Mouse (Mus musculus): ENCODE data around the gene Ptprt.

DNA sequence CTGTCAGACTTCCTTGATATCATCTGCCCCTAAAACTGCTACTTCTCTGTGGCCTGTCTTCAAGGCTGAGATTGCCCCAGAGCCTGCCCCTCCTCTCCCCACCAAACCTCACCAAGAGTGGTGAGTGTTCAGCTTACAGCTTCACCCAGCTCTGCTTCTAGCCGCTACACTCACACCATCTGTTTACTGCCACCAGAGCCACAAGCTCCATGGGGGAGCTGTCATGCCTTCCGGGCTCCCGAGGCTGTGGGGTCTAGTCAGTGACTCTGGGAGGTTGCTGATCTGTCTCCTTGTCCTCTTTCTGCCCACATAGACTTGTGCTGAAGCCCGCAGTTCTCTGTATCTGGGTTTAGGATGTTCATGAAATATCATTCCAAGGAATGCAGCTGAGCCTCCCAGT is 947.9 kb downstream of the Ptprt start:
- TF ChIP-seq CHD2 (IDR thresholded peaks at IDR 0.05; ENCODE audit: low read length) = no peak
- TF ChIP-seq USF1 (IDR thresholded peaks at IDR 0.05; ENCODE audit: low read depth, low read length) = no peak
- TF ChIP-seq CTCF (conservative IDR thresholded peaks at IDR 0.05 in 1 of 2, IDR thresholded peaks at IDR 0.05 in 1 of 2; ENCODE audit: low read depth in 2 of 2, low read length in 2 of 2) = no peak
- no peak for TF ChIP-seq SMC3 (IDR thresholded peaks at IDR 0.05; ENCODE audit: low read depth, low read length)
- no peak for TF ChIP-seq MAZ (IDR thresholded peaks at IDR 0.05; ENCODE audit: low read depth, low read length)
- TF ChIP-seq POLR2AphosphoS2 (IDR thresholded peaks at IDR 0.05; ENCODE audit: low read depth, low read length) = no peak
- TF ChIP-seq MAX (IDR thresholded peaks at IDR 0.05; ENCODE audit: low read length) = no peak
- TF ChIP-seq MXI1 (IDR thresholded peaks at IDR 0.05; ENCODE audit: low read depth, low read length) = no peak
- no peak for TF ChIP-seq POLR2A (IDR thresholded peaks at IDR 0.05; ENCODE audit: low read depth, low read length)
- TF ChIP-seq UBTF (IDR thresholded peaks at IDR 0.05; ENCODE audit: low read depth, low read length) = no peak
- no peak for TF ChIP-seq KAT2A (IDR thresholded peaks at IDR 0.05; ENCODE audit: insufficient replicate concordance, low read length)
- TF ChIP-seq ZKSCAN1 (IDR thresholded peaks at IDR 0.05; ENCODE audit: borderline replicate concordance, low read depth, low read length) = no peak
- TF ChIP-seq JUND (conservative IDR thresholded peaks at IDR 0.05; ENCODE audit: low read depth, low read length) = no peak

Data from CH12.LX (cell line).